Mouse (Mus musculus): ENCODE measurements around the gene Saxo1.

The Saxo1 gene

GRCm38 (mm10) chr4:86558228-86558627 lies at the start of gene Saxo1:
Gene Saxo1, minus strand, starts transcription at chr4:86558328.
- DNase-seq = no peak

- no peak for DNase-seq
These were observed 33.2 kb upstream of the Saxo1 start for GRCm38 (mm10) chr4:86591304-86591703.

GRCm38 (mm10) chr4:86588236-86588635 lies 30.1 kb upstream of the Saxo1 start:
- DNase-seq = peak in 1 of 2 experiments; percentile 5

GRCm38 (mm10) chr4:86580591-86580990 lies 22.5 kb upstream of the Saxo1 start:
- DNase-seq = no peak

- no peak for DNase-seq
These were observed 21.9 kb upstream of the Saxo1 start for GRCm38 (mm10) chr4:86580056-86580455.

GRCm38 (mm10) chr4:86576630-86577225 lies 18.6 kb upstream of the Saxo1 start:
- DNase-seq = no peak

- peak in 1 of 2 experiments; percentile 4 for DNase-seq
These were observed 18.0 kb upstream of the Saxo1 start for GRCm38 (mm10) chr4:86576120-86576541.

GRCm38 (mm10) chr4:86575283-86575983 lies 17.3 kb upstream of the Saxo1 start, which contains the start of gene Rraga:
Gene Rraga, plus strand, starts transcription at chr4:86575668.
- peak; percentile 98 for DNase-seq

- DNase-seq = no peak
These were observed 16.8 kb upstream of the Saxo1 start for GRCm38 (mm10) chr4:86574939-86575282.

- DNase-seq = no peak
These were observed 2.9 kb upstream of the Saxo1 start for GRCm38 (mm10) chr4:86561061-86561460.

GRCm38 (mm10) chr4:86559006-86559405 lies 878 bp upstream of the Saxo1 start:
- DNase-seq = no peak

- no peak for DNase-seq
These were observed 757 bp downstream of the Saxo1 start for GRCm38 (mm10) chr4:86557371-86557770.

- peak in 1 of 2 experiments; percentile 5 for DNase-seq
These were observed 3.0 kb downstream of the Saxo1 start for GRCm38 (mm10) chr4:86555035-86555707.

- DNase-seq = no peak
These were observed 9.8 kb downstream of the Saxo1 start for GRCm38 (mm10) chr4:86548332-86548731.

GRCm38 (mm10) chr4:86545615-86546014 lies 12.5 kb downstream of the Saxo1 start:
- DNase-seq = no peak

GRCm38 (mm10) chr4:86543999-86544398 lies 14.1 kb downstream of the Saxo1 start:
- DNase-seq = no peak

- DNase-seq = no peak
These were observed 16.6 kb downstream of the Saxo1 start for GRCm38 (mm10) chr4:86541573-86541972.

- DNase-seq = no peak
These were observed 19.2 kb downstream of the Saxo1 start for GRCm38 (mm10) chr4:86538936-86539335.

GRCm38 (mm10) chr4:86537972-86538371 lies 20.2 kb downstream of the Saxo1 start:
- DNase-seq = peak; percentile 37 to 45

GRCm38 (mm10) chr4:86534091-86534481 lies 24.0 kb downstream of the Saxo1 start:
- no peak for DNase-seq

GRCm38 (mm10) chr4:86533406-86534090 lies 24.6 kb downstream of the Saxo1 start:
- DNase-seq = no peak

GRCm38 (mm10) chr4:86529161-86529560 lies 29.0 kb downstream of the Saxo1 start:
- no peak for DNase-seq
